Mouse (Mus musculus): ENCODE data around the gene Olfr605. TPM values are rescaled to one million over a fixed set of nuclear protein-coding genes. Genes with fewer than 3 reads are reported as not detected.
A peak's percentile ranks its signal among the peaks of the same experiment; 100 is the strongest.
"Not testable (repeated sequence)": the region's sequence is repeated elsewhere in the genome, so short reads cannot be mapped to it uniquely, and the experiment has no call there.

Gene Olfr605
- polyA plus RNA-seq (2014; fragmentation: Nextera tagmentation; extraction: Ambion mirVana) = not detected in 2 replicates

DNA sequence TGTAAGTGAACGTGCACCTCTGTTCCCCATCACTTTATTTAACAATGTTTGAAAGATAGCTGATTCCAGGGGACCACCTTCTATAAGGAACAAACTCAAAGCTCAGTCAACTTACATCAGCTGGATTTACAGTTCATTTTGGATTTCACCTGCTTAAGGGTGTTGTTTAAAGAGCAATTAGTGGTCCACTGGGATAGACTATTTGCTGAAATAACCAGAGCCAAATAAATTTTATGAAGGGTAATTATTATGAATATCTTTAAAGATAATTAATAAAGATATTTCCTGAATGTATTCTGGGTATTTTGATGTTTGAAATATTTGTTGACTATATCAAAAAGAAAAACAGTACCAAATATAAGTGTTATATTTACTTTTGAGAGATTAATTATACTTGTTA lies at the start of gene Olfr605:
Olfr605 (minus strand) TSS at position 101 of the 400 bp plus-strand sequence.
- H3K27me3 ChIP-seq (ENCODE audit: control insufficient read depth, insufficient read depth, low read length) = no peaks in the 10 kb centered on the region
- no peak within 1 kb of the TSS for H3K4me3 ChIP-seq (ENCODE audit: low read depth, low read length)
- H3K4me1 ChIP-seq (ENCODE audit: control insufficient read depth, insufficient read depth, low read length) = no peaks in the 10 kb centered on the region
- H3K9ac ChIP-seq (replicated peaks; ENCODE audit: low read depth, low read length) = no peak within 1 kb of the TSS
- 89% methylated on average over 1 of the region's 1 CpGs for WGBS
- H3K9me3 ChIP-seq (ENCODE audit: control insufficient read depth, low read length) = no peaks in the 10 kb centered on the region
- no peaks in the 10 kb centered on the region for H3K36me3 ChIP-seq (ENCODE audit: control insufficient read depth, insufficient read depth, low read length)
- no peak within 1 kb of the TSS for H3K4me2 ChIP-seq (ENCODE audit: low read depth, low read length)
- no peak within 1 kb of the TSS for H3K27ac ChIP-seq (ENCODE audit: low read depth, low read length)
- no peak for ATAC-seq (ENCODE audit: low read depth)

DNA sequence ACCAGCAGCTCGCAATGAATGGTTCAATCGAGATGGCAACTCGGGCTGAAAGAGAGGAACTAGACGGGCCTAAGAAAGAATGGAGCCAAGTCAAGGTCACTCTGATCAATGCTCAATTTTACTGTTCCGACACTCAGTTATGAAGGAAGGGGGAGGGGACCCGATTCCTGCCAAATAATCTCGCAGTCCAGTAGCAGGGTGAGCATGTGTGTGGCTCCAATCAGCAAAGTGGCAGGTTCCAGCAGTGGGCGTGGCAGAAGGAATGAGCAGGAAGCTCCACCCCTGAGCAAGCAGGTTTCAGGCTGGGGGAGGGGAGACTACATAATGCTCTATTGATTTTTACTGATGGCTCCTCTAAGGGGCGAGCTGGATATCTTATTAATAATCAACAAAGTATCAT lies 31.9 kb upstream of the Olfr605 start:
- ATAC-seq (ENCODE audit: low read depth) = peak; percentile 51; the same call in 1 of the 2 replicates
- WGBS = 88% methylated on average over 9 of the region's 9 CpGs

GRCm38 (mm10) chr7:103469577-103469976 lies 24.3 kb upstream of the Olfr605 start, which contains the start of gene Olfr608:
TSS of gene Olfr608 (plus strand) at chr7:103469877.
- no peaks in the 10 kb centered on the region for H3K9me3 ChIP-seq (ENCODE audit: control insufficient read depth, low read length)
- H3K27ac ChIP-seq (ENCODE audit: low read depth, low read length) = no peak within 1 kb of the TSS
- no peak for ATAC-seq (ENCODE audit: low read depth)
- H3K4me3 ChIP-seq (ENCODE audit: low read depth, low read length) = no peak within 1 kb of the TSS
- H3K4me1 ChIP-seq (ENCODE audit: control insufficient read depth, insufficient read depth, low read length) = no peaks in the 10 kb centered on the region
- H3K27me3 ChIP-seq (ENCODE audit: control insufficient read depth, insufficient read depth, low read length) = no peaks in the 10 kb centered on the region
- H3K9ac ChIP-seq (replicated peaks; ENCODE audit: low read depth, low read length) = no peak within 1 kb of the TSS
- H3K4me2 ChIP-seq (ENCODE audit: low read depth, low read length) = no peak within 1 kb of the TSS
- H3K36me3 ChIP-seq (ENCODE audit: control insufficient read depth, insufficient read depth, low read length) = no peaks in the 10 kb centered on the region

More for the DNA sequence above, 31.9 kb upstream of the Olfr605 start:
- not testable (repeated sequence) for H3K9ac ChIP-seq (replicated peaks; ENCODE audit: low read depth, low read length); H3K9me3 ChIP-seq (ENCODE audit: control insufficient read depth, low read length); H3K27ac ChIP-seq (ENCODE audit: low read depth, low read length); H3K4me1 ChIP-seq (ENCODE audit: control insufficient read depth, insufficient read depth, low read length); H3K36me3 ChIP-seq (ENCODE audit: control insufficient read depth, insufficient read depth, low read length); H3K4me3 ChIP-seq (ENCODE audit: low read depth, low read length); H3K27me3 ChIP-seq (ENCODE audit: control insufficient read depth, insufficient read depth, low read length); H3K4me2 ChIP-seq (ENCODE audit: low read depth, low read length)

- WGBS = 95% methylated on average over 5 of the region's 5 CpGs
- Histone ChIP-seq H3K27me3 (ENCODE audit: control insufficient read depth, insufficient read depth, low read length) (no peaks in the 10 kb centered on the region), H3K4me2 (ENCODE audit: low read depth, low read length) (no peak overlapping the region), H3K27ac (ENCODE audit: low read depth, low read length) (no peak overlapping the region), H3K4me1 (ENCODE audit: control insufficient read depth, insufficient read depth, low read length) (no peaks in the 10 kb centered on the region), H3K9me3 (ENCODE audit: control insufficient read depth, low read length) (no peaks in the 10 kb centered on the region), H3K4me3 (ENCODE audit: low read depth, low read length) (no peak overlapping the region), H3K9ac (replicated peaks; ENCODE audit: low read depth, low read length) (no peak overlapping the region), H3K36me3 (ENCODE audit: control insufficient read depth, insufficient read depth, low read length) (no peaks in the 10 kb centered on the region)
- ATAC-seq (ENCODE audit: low read depth) = no peak
These were observed 15.4 kb upstream of the Olfr605 start for GRCm38 (mm10) chr7:103460590-103460989.

DNA sequence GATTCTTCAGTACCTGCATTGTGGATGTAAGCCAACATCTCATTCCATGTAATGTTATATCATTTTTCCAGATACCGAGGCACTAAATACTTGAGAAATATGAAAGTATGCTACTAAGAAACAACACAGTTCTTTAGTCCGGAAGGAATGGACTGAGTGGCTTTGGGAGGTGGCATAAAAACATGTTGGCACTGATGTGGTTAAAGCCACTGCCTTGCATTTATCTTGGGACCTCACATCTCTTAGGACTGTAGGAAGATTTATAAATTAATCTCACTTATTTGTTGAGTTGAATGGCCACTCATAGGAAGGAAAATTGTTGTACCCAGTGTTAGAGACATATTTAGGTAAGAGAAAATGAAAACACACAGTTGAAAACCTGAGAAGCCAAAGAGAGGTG lies 3.5 kb upstream of the Olfr605 start, which contains the start of gene Olfr606:
Olfr606 (plus strand) TSS at position 301 of the 400 bp plus-strand sequence.
- WGBS = 97% methylated on average over 2 of the region's 2 CpGs
- no peak within 1 kb of the TSS for H3K9ac ChIP-seq (replicated peaks; ENCODE audit: low read depth, low read length)
- no peak within 1 kb of the TSS for H3K4me3 ChIP-seq (ENCODE audit: low read depth, low read length)
- ATAC-seq (ENCODE audit: low read depth) = no peak
- H3K9me3 ChIP-seq (ENCODE audit: control insufficient read depth, low read length) = no peaks in the 10 kb centered on the region
- no peak within 1 kb of the TSS for H3K4me2 ChIP-seq (ENCODE audit: low read depth, low read length)
- H3K27me3 ChIP-seq (ENCODE audit: control insufficient read depth, insufficient read depth, low read length) = no peaks in the 10 kb centered on the region
- H3K36me3 ChIP-seq (ENCODE audit: control insufficient read depth, insufficient read depth, low read length) = no peaks in the 10 kb centered on the region
- no peaks in the 10 kb centered on the region for H3K4me1 ChIP-seq (ENCODE audit: control insufficient read depth, insufficient read depth, low read length)
- no peak within 1 kb of the TSS for H3K27ac ChIP-seq (ENCODE audit: low read depth, low read length)

GRCm38 (mm10) chr7:103414772-103415171 lies 30.5 kb downstream of the Olfr605 start, which contains the start of gene Usp17lc:
TSS of gene Usp17lc (plus strand) at chr7:103415072.
- not testable (repeated sequence) for H3K9ac ChIP-seq (replicated peaks; ENCODE audit: low read depth, low read length); ATAC-seq (ENCODE audit: low read depth); H3K4me2 ChIP-seq (ENCODE audit: low read depth, low read length); H3K36me3 ChIP-seq (ENCODE audit: control insufficient read depth, insufficient read depth, low read length); H3K27ac ChIP-seq (ENCODE audit: low read depth, low read length); H3K4me1 ChIP-seq (ENCODE audit: control insufficient read depth, insufficient read depth, low read length); H3K4me3 ChIP-seq (ENCODE audit: low read depth, low read length); H3K27me3 ChIP-seq (ENCODE audit: control insufficient read depth, insufficient read depth, low read length); H3K9me3 ChIP-seq (ENCODE audit: control insufficient read depth, low read length)
- WGBS = 43% methylated on average over 1 of the region's 1 CpGs

DNA sequence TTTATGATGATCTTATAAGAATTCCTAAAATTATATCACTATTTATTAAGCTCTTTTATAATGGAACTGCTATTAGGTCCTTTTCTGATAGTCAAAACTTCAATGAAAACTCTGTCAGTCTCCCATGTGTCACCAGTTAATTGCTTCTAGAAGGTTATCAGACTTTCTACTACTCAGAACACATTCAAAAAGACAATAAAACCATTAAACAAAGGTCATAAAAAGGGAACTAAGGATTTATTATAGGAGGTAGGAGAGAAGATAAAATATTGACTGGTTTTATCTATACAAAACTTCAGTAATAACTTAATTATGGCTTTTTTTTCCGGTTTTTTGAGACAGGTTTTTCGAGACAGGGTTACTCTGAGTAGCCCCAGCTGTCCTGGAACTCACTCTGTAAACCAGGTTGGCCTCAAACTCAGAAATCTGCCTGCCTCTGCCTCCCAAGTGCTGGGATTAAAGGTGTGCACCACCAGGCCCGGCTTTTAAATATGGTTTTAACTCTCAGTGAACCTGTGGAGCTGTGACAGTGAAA lies 38.7 kb downstream of the Olfr605 start:
- H3K27ac ChIP-seq (ENCODE audit: low read depth, low read length); H3K27me3 ChIP-seq (ENCODE audit: control insufficient read depth, insufficient read depth, low read length); H3K36me3 ChIP-seq (ENCODE audit: control insufficient read depth, insufficient read depth, low read length); H3K4me1 ChIP-seq (ENCODE audit: control insufficient read depth, insufficient read depth, low read length); H3K4me2 ChIP-seq (ENCODE audit: low read depth, low read length); H3K9me3 ChIP-seq (ENCODE audit: control insufficient read depth, low read length); H3K4me3 ChIP-seq (ENCODE audit: low read depth, low read length); ATAC-seq (ENCODE audit: low read depth); H3K9ac ChIP-seq (replicated peaks; ENCODE audit: low read depth, low read length): not testable (repeated sequence)
- 89% methylated on average over 3 of the region's 3 CpGs for WGBS

DNA sequence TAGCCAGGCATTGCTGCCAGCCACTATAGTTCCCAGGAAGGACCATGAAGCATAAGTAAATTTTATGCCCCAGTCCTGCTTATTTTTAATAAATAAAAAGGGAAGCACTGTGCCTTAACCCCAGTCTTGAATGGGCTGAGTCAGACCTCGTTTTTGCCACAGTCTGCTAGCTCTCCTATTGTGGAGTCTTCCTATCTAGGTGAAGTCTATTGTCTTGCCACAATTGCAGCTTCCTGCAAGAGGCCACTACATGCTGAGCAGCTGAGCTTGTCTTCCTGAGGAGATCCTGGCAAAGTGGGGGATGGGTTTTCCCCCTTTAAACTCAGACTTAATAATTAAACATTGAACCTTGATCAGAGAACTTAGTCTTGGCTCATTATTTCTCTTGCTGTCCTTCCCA lies 46.3 kb downstream of the Olfr605 start:
- Histone ChIP-seq H3K27me3 (ENCODE audit: control insufficient read depth, insufficient read depth, low read length) (no peaks in the 10 kb centered on the region), H3K36me3 (ENCODE audit: control insufficient read depth, insufficient read depth, low read length) (no peaks in the 10 kb centered on the region), H3K4me3 (ENCODE audit: low read depth, low read length) (no peak overlapping the region), H3K9ac (replicated peaks; ENCODE audit: low read depth, low read length) (no peak overlapping the region), H3K4me1 (ENCODE audit: control insufficient read depth, insufficient read depth, low read length) (no peaks in the 10 kb centered on the region), H3K9me3 (ENCODE audit: control insufficient read depth, low read length) (no peaks in the 10 kb centered on the region), H3K4me2 (ENCODE audit: low read depth, low read length) (no peak overlapping the region), H3K27ac (ENCODE audit: low read depth, low read length) (no peak overlapping the region)
- ATAC-seq (ENCODE audit: low read depth) = no peak
- WGBS = 10% methylated on average over 1 of the region's 1 CpGs

DNA sequence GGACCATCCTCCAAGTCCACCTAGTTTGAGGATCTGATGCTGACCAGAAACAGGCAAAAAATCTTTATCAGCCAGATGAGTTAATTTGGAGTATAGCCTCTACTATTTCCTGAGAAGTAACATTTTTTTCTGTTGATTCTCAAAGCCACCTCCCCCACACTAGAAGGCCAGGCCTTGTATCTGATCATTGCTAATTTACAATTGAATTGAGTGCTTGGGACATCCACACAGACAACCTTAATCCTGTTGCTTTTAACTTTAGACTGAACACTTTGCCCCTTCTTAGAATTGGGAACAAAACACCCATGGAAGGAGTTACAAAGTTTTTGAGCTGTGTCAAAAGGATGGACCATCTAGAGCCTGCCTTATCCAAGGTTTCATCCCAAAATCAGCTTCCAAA lies 47.5 kb downstream of the Olfr605 start:
- H3K36me3 ChIP-seq (ENCODE audit: control insufficient read depth, insufficient read depth, low read length) = no peaks in the 10 kb centered on the region
- no peak overlapping the region for H3K4me3 ChIP-seq (ENCODE audit: low read depth, low read length)
- no peak overlapping the region for H3K4me2 ChIP-seq (ENCODE audit: low read depth, low read length)
- H3K4me1 ChIP-seq (ENCODE audit: control insufficient read depth, insufficient read depth, low read length) = no peaks in the 10 kb centered on the region
- no peaks in the 10 kb centered on the region for H3K27me3 ChIP-seq (ENCODE audit: control insufficient read depth, insufficient read depth, low read length)
- ATAC-seq (ENCODE audit: low read depth) = no peak
- no peak overlapping the region for H3K9ac ChIP-seq (replicated peaks; ENCODE audit: low read depth, low read length)
- no peak overlapping the region for H3K27ac ChIP-seq (ENCODE audit: low read depth, low read length)
- H3K9me3 ChIP-seq (ENCODE audit: control insufficient read depth, low read length) = no peaks in the 10 kb centered on the region
